Mouse (Mus musculus) layer of hippocampus, adult 11-12 months (tissue): ENCODE results near the gene Zfp691.

ENCODE experiments used
- DNase-seq: peaks from one replicate; pipeline ENCODE4 v3.0.0; 2022; ENCODE audit warnings: low spot score

Zfp691 gene

GRCm38 (mm10) chr4:119124771-119125273, 49.2 kb downstream of the Zfp691 start:
- no peak for DNase-seq

DNA sequence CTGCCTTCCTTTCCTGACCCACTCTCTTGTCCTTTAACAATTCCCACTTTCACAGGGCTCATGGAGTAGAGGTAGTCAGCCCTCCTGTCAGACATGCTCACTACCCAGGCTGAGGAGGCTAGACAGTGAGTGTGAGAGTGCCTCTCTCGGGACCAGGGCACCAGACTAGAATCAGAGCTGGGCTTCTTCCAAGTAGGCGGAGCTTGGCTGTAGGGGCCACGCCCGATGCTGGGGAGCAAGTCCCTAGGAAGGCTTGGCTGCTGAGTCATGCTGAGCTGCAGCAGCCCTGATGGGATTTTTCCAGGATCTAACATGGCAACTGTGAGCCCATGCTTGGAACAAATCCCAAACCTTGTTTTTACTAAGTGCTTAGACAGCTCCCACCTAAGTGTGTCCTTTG, 52.7 kb downstream of the Zfp691 start:
- peak; percentile 70 for DNase-seq

- DNase-seq, result no peak
Measured at GRCm38 (mm10) chr4:119120095-119120494, 53.9 kb downstream of the Zfp691 start.
